Mouse (Mus musculus) cerebellum, adult 9-11 months (tissue): ENCODE data around the gene Soat1.

Experiments
- DNase-seq: peaks from one replicate; pipeline ENCODE4 v3.0.0; 2022

Soat1 gene

DNA sequence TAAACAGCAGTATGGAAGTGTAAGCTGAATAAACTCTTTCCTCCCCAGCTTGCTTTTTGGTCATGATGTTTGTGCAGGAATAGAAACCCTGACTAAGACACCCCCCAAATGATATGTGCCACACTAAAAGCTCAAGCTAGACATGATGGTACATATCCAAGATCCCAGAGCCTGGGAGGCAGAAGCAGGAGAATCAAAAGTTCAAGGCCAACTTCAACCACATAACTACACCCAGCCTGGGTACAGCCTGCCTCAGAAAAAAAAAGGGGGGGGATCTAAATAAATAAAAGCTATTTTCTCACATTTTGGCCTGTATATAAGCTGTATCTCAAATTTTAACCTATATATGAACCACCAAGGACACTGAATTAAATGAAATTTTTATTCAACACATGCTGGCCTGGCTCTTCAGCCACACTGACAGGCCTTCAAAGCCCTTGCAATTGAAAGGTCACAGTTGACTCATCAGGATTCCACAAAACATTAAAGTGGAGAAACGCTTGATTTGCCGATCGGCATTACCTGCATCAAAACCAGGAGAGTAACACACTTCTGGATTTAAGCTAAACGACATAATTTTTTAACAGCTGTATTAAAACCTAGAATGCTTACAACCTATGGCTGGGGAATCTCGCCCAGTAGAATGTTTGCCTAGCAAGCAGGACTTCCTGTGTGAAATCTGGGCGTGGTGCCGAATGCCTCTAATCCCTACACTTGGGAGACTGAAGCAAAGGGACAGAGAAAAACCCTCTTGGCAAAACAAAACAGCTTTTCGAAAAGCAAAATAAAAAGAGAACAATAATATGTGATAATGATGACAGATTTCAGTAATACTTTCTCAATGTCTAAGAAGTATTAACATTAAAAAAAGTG lies 9.9 kb downstream of the Soat1 start:
- no peak for DNase-seq

DNA sequence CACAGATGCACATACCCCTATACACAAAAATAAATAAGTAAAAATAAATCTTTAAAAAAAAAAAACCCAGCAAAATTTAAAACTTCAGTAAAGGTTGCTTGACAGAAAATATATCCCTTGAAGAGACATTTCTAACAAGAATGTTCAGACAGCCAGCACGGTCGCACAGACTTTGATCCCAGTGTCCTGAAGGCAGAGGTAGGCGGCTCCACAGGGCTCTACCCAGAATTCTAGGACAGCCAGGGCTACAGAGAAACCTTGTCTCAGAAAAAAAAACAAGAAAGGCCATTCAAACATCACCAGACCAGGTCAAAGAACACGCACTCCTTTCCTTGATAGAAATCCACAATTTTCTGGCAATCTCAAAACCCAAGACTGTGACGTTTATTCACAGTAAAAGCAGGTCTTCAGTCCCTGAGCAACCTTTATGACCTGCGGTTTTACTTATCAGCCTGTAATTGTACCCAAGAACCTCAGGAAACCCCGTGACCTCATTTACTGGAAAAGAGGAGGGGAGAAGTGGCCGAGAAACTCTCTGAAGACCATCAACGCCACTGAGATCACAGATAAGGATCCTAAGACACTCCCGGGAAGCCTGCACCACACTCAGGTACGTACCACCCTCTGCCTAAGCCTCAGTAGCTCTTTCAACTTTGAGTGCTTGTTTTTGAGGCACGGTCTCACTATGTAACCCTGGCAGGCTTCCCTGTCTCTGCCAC lies 11.7 kb downstream of the Soat1 start:
- DNase-seq, result no peak

DNA sequence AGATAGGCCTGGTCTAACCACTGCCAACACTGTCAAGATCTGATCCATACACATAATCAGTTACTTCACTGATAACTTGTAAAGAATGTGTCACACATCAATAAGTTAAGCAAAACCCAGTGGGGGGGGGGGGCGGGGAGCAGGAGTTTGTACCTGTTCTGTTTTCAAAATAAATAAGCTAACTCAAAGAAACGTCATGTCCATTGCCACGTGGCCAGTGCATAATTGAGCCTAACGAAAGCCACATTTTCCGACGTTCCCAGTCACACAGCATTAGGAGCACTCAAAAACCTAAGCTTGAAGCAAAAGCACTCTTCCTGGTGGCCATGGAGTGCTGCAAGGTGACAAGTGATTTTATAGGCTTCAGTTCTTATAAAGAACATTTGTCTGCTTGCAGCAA lies 13.1 kb downstream of the Soat1 start:
- no peak for DNase-seq

DNA sequence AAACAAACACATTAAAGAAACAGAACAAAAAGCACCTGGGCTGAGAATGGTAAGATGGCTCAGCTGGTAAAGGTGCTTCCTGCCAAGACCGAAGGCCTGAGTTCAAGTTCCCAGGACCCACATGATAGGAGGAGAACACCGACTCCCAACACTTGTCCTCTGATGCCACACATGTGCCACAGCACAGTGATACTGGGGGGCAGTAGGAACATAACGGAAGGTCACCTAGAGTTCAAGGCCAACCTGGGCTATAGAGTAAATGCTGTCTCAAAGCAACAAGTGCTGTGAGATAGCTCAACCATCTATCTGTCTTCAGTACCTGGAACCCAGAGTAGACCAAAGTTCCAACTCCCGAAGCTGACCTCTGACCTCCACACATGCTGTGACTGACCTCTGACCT lies 13.9 kb downstream of the Soat1 start:
- DNase-seq, result no peak

DNA sequence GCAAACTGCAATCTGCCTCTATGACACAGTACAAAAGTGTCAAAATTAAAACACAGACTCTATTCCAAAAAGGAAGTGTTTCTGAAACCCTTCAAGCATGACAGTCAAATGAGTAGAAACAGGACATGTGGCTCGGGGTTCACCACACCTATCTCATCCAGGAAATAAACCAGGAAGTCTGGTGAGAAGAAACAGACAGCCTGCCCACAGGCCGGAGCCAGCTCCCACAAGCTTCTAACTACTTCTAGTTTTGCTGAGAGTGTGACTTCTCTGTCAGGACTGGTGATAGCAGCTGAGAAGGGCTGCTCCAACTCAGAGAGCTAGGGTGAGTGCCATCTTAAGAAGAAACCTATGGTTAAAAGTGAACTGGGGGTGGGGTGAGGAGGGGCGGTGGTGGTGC lies 14.4 kb downstream of the Soat1 start:
- DNase-seq, result no peak

DNA sequence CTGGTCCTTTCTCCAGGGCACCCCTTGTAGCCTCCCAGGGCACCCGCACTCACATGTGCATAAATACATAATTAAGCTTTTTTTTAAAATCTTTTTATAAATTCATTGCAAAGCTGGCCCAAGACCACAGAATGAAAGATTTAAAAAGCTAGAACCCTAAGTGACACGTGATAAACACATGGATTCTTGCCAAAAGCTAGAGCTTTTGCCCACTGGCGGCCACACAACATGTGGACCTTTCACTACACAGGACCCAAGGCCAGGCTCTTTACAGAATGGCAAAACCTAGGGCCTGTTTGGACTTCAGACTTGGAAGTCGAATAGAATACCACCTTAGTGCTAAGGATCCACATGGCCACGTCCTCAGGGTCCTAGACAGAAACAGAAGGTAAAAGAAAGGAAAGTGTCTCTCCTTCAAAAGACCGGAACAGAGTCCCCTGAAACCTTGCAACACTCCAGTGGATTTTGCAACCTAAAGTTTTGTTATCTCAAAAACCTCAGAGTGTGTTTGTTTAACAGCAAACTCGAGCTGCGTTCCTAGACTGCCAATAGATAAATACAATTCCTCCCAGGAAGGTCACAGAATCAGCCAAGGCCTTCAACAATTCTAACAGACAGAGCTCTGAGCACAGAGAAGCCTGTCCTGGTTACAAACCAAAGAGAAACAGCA lies 15.6 kb downstream of the Soat1 start:
- no peak for DNase-seq

DNA sequence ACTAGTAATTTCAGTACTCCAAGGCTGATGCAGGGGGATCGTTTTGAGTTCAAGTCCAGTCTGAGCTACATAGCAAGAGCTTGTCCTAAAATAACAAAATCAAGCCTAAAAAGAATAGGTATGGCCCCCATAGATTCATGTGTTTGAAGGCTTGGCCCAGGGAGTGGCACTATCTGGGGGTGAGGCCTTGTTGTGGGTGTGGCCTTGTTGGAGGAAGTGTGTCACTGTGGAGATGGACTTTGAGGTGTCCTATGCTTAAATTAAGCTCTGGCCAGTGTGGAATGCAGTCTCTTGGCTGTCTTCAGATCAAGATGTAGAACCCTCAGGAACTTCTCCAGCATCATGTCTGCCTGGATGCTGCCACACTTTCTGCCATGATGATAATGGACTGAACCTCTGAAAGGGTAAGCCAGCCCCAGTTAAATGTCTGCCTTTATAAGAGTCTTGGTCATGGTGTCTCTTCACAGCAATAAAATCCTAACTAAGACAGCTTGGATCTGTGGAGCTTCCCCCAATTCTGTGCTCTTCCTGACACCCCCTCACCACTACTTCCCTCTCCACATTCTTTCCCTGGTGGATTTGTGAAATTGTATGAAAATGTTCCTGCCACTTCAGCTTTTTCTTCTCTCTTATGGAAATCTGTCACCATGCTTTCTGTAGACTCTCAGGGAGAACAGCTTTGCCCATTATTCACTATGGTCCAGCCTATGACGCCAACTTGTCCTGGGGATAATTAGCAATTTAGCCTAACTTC lies 18.9 kb downstream of the Soat1 start:
- no peak for DNase-seq

DNA sequence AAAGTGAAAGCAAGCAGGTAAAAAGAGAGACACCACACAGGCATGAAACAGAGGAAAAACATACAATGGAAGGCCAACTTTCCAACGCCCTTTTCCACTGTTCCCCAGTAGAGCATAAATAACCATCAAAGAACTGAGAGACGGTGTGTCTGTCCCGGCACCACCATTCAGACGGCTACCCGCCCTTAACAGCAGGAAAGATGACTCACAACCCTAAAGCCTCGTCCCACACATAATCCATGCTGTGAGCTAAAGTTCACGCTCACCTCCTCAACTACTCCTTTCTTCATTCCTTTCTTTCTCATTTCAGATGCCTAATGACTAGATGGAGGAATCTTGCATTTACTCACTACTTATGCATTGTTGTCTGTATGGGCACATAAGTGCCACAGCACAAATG lies 19.7 kb downstream of the Soat1 start:
- no peak for DNase-seq

DNA sequence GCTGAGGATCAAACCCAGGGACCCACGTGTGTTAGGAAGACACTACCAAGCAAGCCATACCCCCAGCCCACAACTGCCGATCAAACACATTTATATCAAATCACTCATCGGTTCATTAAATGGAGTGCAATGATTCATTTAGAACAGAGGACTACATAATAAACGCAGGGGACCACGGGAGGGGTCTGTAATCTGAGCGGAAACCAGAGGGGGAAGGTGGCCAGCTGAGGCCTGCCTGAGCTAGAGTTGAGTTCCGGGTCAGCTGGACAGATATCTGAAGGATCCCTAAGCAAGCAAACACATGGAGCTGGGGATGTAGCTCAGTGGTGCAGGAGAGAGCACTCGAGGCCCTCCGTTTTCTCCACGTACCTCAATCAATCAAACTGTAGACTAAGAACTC lies 20.3 kb downstream of the Soat1 start:
- no peak for DNase-seq

DNA sequence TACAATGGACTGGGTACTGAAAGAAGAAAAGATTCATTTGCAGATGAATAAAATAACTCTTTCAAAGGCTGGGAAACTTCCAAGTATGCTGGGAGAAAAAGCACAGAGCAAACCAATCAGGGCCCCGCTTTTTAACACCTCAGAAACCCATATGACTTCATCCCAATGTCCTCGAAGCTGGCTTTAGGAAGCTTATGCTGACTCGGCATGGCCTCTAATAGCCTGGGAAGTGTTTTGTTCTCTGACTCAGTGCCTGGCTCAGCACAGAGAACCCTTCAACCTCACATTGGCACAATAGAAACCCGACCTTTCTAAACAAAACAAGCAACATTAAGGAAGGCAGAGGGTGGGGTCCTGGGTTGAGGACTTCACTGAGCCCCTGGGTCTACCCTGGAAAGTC lies 23.7 kb downstream of the Soat1 start:
- DNase-seq, result no peak

DNA sequence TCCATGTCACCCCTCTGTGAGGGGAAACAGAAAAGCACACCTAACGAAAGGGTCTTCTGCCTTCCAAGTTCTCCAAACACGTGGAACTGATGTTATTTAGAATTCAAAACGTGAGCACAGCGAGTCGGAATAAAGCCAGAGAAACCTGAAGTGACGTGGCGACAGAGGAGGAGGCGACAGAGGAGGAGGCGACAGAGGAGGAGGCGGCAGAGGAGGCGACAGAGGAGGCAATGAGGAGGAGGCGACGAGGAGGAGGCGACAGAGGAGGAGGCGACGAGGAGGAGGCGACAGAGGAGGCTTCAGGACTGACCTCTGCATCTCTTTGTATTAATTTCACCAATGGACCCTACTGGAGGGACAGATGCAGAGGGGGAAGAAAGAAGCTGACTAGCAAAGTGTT lies 24.4 kb downstream of the Soat1 start:
- no peak for DNase-seq

DNA sequence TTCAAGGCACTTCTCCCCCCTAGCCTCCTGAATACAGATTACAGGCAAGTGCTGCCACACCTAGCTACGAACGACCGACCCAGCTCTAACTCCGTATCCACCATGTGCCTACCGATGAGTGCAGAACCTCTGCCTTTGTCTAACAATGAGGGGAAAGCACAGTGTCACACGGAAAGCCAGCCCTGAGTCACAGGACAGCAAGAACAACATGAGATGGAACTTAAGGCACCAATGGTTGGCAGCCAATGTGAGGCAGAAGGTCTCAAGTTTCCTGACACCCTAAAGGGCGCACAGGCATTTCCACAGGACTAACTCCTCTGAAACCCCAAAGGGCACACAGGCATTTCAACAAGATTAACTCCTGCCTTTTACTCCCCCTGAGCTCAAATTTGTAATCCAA lies 25.0 kb downstream of the Soat1 start:
- DNase-seq, result no peak

DNA sequence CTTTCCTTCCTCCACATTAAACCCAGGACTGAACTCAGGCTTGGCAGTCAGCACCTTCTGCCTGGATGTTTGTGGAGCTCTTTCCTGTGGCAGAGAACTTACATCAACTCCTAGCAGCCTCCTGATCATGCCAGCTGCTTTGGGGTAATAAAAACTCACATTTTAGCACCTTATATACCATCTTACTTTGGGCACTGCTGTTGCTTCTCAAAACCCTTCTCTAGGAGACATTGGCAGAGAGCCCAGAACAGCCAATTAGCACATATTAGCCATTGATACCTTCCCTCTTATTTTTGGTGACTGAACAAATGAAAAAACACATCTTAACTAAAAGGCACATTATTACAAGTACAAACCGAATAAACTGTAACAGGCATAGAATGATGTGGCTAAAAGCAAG lies 29.1 kb downstream of the Soat1 start:
- DNase-seq, result no peak

DNA sequence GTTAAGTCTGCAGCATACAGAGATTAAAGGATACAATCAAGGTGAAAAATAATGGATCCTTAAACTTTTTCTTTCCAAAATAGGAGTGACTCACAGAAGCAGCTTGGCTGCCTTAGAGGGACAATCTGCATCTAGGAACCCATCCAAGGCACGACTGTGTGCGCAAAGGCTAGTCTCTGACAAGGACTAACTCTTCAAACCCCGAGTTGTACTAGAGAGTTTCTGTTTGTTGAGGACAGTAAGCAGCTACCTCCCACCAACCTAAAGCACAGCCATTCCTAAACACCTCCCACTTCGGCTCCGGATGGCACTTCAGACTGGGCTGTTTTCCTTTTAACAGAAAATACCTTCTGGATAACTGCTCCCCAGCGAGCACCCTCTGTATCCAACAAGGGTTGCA lies 31.4 kb downstream of the Soat1 start:
- no peak for DNase-seq

DNA sequence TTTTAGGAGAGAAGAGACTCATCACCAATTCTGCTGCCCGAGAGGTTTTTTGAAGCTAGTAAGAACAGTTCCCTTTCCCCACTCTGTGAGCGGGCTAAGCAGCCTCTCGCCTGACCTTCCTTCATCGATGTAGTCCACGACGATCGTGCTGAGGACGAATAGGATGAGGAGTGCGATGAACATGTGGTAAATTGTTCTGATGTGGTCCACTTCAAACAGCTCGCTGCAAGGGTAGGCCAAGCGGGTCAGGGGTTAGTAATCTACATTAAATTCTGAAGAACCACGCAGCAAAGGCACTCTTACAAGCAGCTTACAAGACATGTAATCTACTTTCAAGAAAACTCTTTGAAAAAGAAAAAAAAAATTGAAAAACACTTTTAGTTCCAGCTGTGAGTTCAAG lies 31.9 kb downstream of the Soat1 start:
- DNase-seq, result no peak

DNA sequence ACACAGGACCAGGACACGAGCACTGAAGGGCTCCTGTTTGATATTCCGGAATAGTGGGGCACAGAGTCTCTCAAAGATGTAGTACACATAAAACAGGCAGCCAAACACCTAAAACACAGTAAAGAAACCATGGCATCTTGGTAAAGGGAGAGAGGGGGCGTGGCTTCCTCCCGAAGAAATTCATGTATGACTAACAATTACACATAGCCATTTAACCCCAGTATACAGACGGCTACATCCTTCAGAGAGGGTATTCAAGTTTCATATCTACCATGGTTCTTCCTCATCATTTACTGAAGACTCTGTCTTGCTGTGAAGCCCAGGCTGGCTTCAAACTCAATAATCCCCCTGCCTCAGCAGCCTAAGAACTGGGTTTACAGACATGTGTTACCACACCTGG lies 36.4 kb downstream of the Soat1 start:
- DNase-seq, result no peak

DNA sequence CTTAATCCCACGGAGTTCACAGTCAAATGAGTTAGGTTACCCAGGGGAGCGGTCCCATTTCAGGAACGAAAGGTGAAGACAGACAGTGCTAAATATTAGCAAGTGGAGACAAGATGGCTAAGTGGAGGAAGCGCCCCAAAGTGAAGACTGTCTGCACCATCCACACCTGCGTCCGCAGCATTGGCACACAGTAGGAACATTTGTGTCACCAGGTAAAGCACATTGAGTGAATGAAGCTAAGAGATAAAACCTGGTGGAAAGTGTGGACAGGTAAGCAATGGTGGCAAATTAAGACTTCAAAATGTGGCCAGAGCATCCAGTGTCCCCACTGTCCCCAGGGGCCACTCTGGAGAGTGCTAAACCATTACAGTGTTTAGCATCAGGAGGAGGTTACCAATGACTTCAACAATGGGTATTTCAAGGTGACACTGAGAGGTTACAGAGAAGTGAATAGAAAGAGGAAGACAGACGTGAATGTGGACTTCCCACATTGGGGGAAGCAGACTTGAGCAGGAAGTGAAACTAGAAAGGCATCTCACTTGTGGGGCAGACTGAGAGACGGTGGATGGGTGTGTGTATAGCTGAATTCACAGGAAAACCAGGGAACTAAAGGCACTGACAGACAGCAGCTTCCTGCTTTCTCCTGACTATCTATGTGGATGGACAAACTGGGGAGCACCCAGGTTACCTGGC lies 37.0 kb downstream of the Soat1 start:
- no peak for DNase-seq

DNA sequence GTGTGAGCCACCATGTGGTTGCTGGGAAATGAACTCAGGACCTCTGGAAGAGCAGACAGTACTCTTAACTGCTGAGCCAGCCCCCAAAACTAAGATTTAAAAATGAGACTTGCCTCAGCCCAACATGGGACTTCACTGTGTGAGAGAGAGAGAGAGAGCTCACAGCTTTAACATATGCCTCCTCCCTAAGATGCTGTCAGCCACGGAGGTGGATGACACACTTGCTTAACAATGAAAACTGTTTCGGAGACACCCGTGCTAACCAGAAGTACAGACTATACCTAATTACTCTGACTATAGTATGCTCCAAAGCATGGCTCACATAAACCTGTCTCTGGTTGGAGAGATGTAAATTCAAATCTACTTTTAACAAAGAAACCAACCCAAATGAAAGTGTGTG lies 40.6 kb downstream of the Soat1 start:
- DNase-seq, result no peak

DNA sequence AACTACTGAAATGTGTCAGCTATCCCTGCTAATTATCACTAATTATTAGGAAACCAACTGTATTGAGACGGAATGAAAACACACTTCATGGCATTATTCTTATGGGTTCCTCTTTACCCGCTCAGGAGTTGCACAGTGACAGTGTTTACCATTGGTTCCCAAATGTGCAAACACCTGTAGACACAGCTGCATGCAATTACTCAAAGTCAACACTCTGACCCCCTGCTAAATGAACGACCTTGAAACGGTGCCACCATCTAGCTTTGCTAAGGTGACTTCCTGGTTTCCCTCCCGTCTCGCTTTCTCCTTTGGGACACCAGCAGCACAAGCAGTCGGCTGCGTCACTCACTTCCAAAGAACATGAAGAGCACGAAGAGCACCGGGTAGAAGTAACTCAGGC lies 41.6 kb downstream of the Soat1 start:
- DNase-seq, result no peak

DNA sequence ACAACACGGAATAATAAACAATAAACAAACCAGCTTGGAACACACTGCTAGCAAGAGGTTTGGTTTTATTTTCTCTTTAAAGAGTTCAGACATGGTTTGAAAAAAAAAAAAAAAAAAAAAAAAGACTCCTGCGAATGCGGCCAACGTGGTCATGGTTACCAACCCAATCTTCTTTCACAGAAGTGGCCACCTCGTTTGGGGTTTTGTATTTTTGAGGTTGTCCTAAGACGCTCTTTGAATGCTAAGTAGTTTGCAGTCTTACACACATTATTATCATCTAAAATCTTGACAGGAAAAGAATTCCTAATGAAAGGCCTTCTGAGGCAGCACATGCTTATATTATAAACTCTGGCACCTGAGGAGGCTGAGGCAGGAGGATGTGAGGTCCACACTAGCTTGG lies 45.7 kb downstream of the Soat1 start:
- DNase-seq, result no peak

DNA sequence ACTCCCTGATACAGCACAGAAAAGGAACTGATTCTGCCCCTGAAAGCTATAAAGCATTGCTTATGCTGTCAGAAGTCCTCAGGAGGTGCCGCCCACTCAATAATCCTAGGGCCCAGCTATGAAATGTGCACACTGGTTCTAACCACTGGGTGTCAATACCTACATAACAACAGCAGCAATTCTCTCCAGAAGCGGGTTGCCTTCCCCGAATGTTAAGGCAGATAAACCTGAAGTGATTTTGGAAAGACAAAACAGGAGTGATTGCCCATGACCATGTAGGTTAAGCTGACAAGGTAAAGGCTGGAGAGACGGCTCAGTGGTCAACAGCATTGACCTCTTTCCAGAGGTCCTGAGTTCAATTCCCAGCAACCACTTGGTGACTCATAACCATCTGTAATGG lies 48.4 kb downstream of the Soat1 start:
- no peak for DNase-seq

DNA sequence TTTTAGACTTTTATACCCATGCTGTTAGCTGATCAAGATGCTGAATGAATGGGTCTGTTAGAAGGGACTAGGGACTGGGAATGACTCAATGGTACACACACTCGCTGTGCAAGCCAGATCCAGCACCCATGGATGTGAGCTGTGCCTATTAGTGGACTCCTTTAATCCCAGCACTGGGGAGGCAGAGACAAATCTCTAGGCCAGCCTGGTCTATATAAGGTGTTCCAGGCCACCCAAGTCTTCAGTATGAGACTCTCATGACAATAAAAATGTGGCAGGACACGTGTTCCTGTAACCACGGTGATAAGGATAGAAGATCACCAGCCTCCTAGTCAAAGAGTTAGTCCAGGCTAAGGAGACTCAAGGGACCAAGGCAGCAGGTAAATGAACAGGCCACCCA lies 50.1 kb downstream of the Soat1 start:
- no peak for DNase-seq

DNA sequence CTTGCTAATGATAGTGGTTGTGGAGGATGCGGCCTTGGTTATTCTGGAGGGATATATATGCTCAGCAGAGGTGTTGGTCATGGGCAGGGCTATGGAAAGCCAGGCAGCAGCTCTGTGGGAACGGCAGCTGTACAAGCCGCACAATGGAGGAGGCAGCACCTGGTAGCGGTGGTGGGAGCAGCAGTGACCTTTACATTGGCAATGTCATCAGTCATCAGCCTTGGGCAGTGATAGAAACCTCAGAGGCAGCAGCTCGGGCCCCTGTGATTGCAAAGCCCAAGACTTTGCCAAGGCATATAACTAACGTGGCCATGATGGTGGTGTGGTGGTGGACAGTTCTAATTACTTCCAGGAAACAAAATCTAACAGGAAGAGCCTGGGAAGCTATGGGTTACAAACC lies 50.6 kb downstream of the Soat1 start:
- no peak for DNase-seq
